Mouse (Mus musculus) intestine, postnatal 0 days (tissue): Measurements from ENCODE around the gene Stard10. TPM values are rescaled to one million over a fixed set of nuclear protein-coding genes. Genes with fewer than 3 reads are reported as not detected.

Source experiments
- ATAC-seq: fragments of 200-750 bp; cut with Nextera tagmentation; 2 replicates; pipeline ENCODE4 v1.8.0; 2017; ENCODE audit warnings: mild to moderate bottlenecking, moderate TSS enrichment, moderate library complexity
- H3K27ac ChIP-seq: fragments of 300-500 bp; sonication (generic); 2 replicates; pipeline ENCODE4 v1.5.1; 2014; ENCODE audit warnings: mild to moderate bottlenecking, low read depth, low read length, moderate library complexity
- H3K27me3 ChIP-seq: fragments of 300-500 bp; sonication (generic); replicated peaks from 2 replicates; pipeline ENCODE4 v1.6.1; 2014; ENCODE audit warnings: low read length, mixed read lengths; ENCODE audit not compliant: control insufficient read depth, insufficient read depth
- H3K36me3 ChIP-seq: fragments of 300-500 bp; sonication (generic); 2 replicates; pipeline ENCODE4 v1.6.1; 2014; ENCODE audit warnings: mild to moderate bottlenecking, moderate library complexity; ENCODE audit not compliant: control insufficient read depth, insufficient read depth
- H3K4me1 ChIP-seq: fragments of 300-500 bp; sonication (generic); replicated peaks from 2 replicates; pipeline ENCODE4 v1.6.1; 2014; ENCODE audit warnings: antibody characterized with exemption, low read length, mixed read lengths; ENCODE audit not compliant: control insufficient read depth, insufficient read depth
- H3K4me2 ChIP-seq: fragments of 300-500 bp; sonication (generic); replicated peaks from 2 replicates; pipeline ENCODE4 v1.6.1; 2014; ENCODE audit warnings: low read depth, mild to moderate bottlenecking, moderate library complexity
- H3K4me3 ChIP-seq: fragments of 300-500 bp; sonication (generic); 2 replicates; pipeline ENCODE4 v1.5.1; 2014; ENCODE audit warnings: low read depth, low read length
- H3K9ac ChIP-seq: fragments of 300-500 bp; sonication (generic); 2 replicates; pipeline ENCODE4 v1.6.1; 2014; ENCODE audit warnings: mild to moderate bottlenecking, low read depth, low read length
- H3K9me3 ChIP-seq: fragments of 300-500 bp; sonication (generic); 2 replicates; pipeline ENCODE4 v1.6.1; 2016; ENCODE audit warnings: mixed run types; ENCODE audit not compliant: control insufficient read depth
- CTCF ChIP-seq: sonication (generic); IDR thresholded peaks from 2 replicates; pipeline ENCODE4 v1.5.1; 2016; ENCODE audit warnings: low read depth, mild to moderate bottlenecking, control low read depth, antibody characterized with exemption, moderate library complexity
- WGBS: fragments of 180-500 bp; shearing (Covaris S2); extraction: QIAGEN DNeasy Blood & Tissue Kit; methylation state at CpG from one replicate; pipeline ENCODE4 v1.1.7; 2014; 5-methylcytosine and 5-hydroxymethylcytosine counted together
- polyA plus RNA-seq: library from polyadenylated mRNA; unstranded; fragments of >200 nt; fragmentation: Nextera tagmentation; extraction: Ambion mirVana; gene quantifications from 2 replicates; pipeline ENCODE4 v1.2.1, GENCODE M21; 2015

Stard10 gene
- 63.7 and 71.7 TPM in 2 replicates for polyA plus RNA-seq

- Histone ChIP-seq H3K9ac (no peak within 1 kb of the TSS), H3K4me3 (no peak within 1 kb of the TSS), H3K4me2 (no peak within 1 kb of the TSS), H3K9me3 (no peaks in the 10 kb centered on the region), H3K4me1 (0 out of 2 replicates have a peak, but pooled peaks cover 4% of the 10 kb centered on the region), H3K36me3 (no peaks in the 10 kb centered on the region), H3K27me3 (no peaks in the 10 kb centered on the region), H3K27ac (no peak within 1 kb of the TSS)
- ATAC-seq = no peak
- 58% methylated on average over 3 of the region's 3 CpGs for WGBS
- TF ChIP-seq CTCF = no peak
Observed at GRCm38 (mm10) chr7:101317014-101317413, at the start of gene Stard10. Stard10 (plus strand) TSS chr7:101317086.

GRCm38 (mm10) chr7:101267457-101268259 lies 49.2 kb upstream of the Stard10 start:
- Histone ChIP-seq H3K36me3 (peaks cover 22% of the 10 kb centered on the region), H3K4me3 (no peak overlapping the region), H3K4me2 (no peak overlapping the region), H3K27ac (no peak overlapping the region), H3K9ac (no peak overlapping the region), H3K4me1 (no peaks in the 10 kb centered on the region), H3K9me3 (no peaks in the 10 kb centered on the region), H3K27me3 (no peaks in the 10 kb centered on the region)
- no peak for TF ChIP-seq CTCF
- ATAC-seq = no peak
- 66% methylated on average over 3 of the region's 3 CpGs for WGBS

- Histone ChIP-seq H3K4me3 (no peak overlapping the region), H3K36me3 (peaks cover 39% of the 10 kb centered on the region), H3K27me3 (no peaks in the 10 kb centered on the region), H3K9ac (no peak overlapping the region), H3K9me3 (no peaks in the 10 kb centered on the region), H3K4me1 (no peaks in the 10 kb centered on the region), H3K27ac (no peak overlapping the region), H3K4me2 (no peak overlapping the region)
- WGBS = 71% methylated on average over 1 of the region's 1 CpGs
- no peak for ATAC-seq
- peak; percentile 57 for TF ChIP-seq CTCF
Observed at GRCm38 (mm10) chr7:101271602-101272001, 45.3 kb upstream of the Stard10 start.

DNA sequence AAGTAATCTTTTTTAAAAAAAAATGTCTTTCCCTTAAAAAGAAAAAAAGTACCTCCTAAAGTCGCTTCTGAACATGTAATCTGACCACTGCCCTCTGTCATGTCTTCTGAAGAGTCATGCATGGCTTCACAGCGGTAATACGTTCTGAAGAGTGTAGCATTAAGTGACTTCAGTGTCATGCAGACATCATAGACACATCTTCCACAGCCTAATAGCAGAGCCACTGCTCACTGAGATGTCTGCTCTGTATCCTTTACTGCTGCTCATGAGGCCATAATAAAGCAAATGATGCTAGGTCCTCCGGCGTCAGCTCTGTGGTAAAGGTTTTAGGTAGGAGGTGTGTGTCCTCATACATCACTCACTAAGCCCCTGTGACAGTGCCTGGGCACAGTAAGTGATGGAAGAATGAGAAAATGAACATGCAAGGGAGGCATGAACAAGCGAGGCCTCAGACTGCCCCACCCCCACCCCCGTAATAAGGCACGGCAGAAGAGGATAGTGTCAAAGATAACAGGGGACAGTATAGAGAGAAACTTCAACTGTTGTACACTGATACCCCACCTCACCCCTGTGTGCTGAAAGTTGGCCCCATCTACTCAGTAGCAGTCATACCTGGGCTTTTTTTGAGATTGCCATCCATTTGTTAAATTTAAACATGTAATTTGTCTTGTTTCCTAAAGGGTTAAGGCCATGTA lies 44.3 kb upstream of the Stard10 start:
- Histone ChIP-seq H3K27ac (no peak overlapping the region), H3K4me2 (no peak overlapping the region), H3K9ac (no peak overlapping the region), H3K27me3 (no peaks in the 10 kb centered on the region), H3K9me3 (no peaks in the 10 kb centered on the region), H3K4me1 (no peaks in the 10 kb centered on the region), H3K4me3 (no peak overlapping the region), H3K36me3 (peaks cover 46% of the 10 kb centered on the region)
- ATAC-seq = no peak
- no peak for TF ChIP-seq CTCF
- WGBS = 87% methylated on average over 8 of the region's 8 CpGs

- 89% methylated on average over 3 of the region's 3 CpGs for WGBS
- Histone ChIP-seq H3K27me3 (no peaks in the 10 kb centered on the region), H3K9me3 (no peaks in the 10 kb centered on the region), H3K4me1 (no peaks in the 10 kb centered on the region), H3K36me3 (peaks cover 59% of the 10 kb centered on the region), H3K9ac (no peak overlapping the region), H3K4me3 (no peak overlapping the region), H3K4me2 (no peak overlapping the region), H3K27ac (no peak overlapping the region)
- no peak for TF ChIP-seq CTCF
- ATAC-seq = no peak
Observed at GRCm38 (mm10) chr7:101282721-101283120, 34.2 kb upstream of the Stard10 start.

DNA sequence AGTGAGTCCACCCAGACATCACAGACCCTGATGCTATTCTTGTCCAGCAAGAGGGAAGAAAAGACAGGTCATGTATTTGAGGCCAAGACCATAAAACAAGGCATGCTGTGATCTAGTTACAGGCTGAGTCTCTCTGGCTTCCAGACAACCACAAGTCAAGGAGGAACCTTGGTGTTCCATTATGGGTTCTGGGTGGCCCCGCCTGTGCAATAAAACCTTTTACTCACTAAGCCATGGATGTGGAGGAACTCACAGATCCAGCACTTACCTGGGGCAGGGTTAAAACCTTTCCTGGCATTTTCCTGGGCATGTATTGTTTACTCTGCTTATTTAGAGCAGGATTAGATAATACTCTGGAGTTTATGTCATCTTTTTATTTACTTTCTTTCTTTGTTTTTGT lies 32.4 kb upstream of the Stard10 start:
- Histone ChIP-seq H3K27ac (no peak overlapping the region), H3K36me3 (peaks cover 48% of the 10 kb centered on the region), H3K9ac (no peak overlapping the region), H3K4me1 (no peaks in the 10 kb centered on the region), H3K9me3 (no peaks in the 10 kb centered on the region), H3K4me2 (no peak overlapping the region), H3K27me3 (no peaks in the 10 kb centered on the region), H3K4me3 (no peak overlapping the region)
- no peak for TF ChIP-seq CTCF
- 48% methylated on average over 1 of the region's 1 CpGs for WGBS
- 0 out of 2 replicates have a peak, but pooled peaks have one; percentile 26 for ATAC-seq
